Mouse (Mus musculus) urinary bladder, postnatal 0 days (tissue): ENCODE measurements around the gene Slco1a6. TPM values are rescaled to one million over a fixed set of nuclear protein-coding genes. Genes with fewer than 3 reads are reported as not detected.

Experiments used
- polyA plus RNA-seq: library from polyadenylated mRNA; unstranded; fragments of >200 nt; fragmentation: Nextera tagmentation; extraction: Ambion mirVana; gene quantifications from 2 replicates; pipeline ENCODE4 v1.2.1, GENCODE M21; 2015

Slco1a6 gene
- not detected in 2 replicates for polyA plus RNA-seq

GRCm38 (mm10) chr6:142208421-142208820 lies at the start of gene Slco1a6:
Gene Slco1a6, minus strand, starts transcription at chr6:142208521.

Other genes starting within 250 kb of the Slco1a6 start
- not detected in 2 replicates for gene Gm6614, start 197.1 kb downstream of the Slco1a6 start, polyA plus RNA-seq
- gene Iapp, start 89.9 kb upstream of the Slco1a6 start, polyA plus RNA-seq: not detected in 2 replicates
- not detected in 2 replicates for gene Slco1a5, start 114.5 kb upstream of the Slco1a6 start, polyA plus RNA-seq
- gene Pyroxd1, start 137.1 kb upstream of the Slco1a6 start, polyA plus RNA-seq: 11.4 and 12.5 TPM in 2 replicates
- gene Recql, start 178.6 kb upstream of the Slco1a6 start, polyA plus RNA-seq: 11.6 and 14.3 TPM in 2 replicates
- gene Golt1b, start 178.7 kb upstream of the Slco1a6 start, polyA plus RNA-seq: 65.8 and 80.7 TPM in 2 replicates
- 0.29 TPM in 1 of 2 replicates, not detected in the other for gene Spx, start 204.9 kb upstream of the Slco1a6 start, polyA plus RNA-seq